Mouse (Mus musculus): ENCODE results near the gene Zfp385b.
"Not testable (repeated sequence)": the region's sequence is repeated elsewhere in the genome, so short reads cannot be mapped to it uniquely, and the experiment has no call there.

Zfp385b gene

DNA sequence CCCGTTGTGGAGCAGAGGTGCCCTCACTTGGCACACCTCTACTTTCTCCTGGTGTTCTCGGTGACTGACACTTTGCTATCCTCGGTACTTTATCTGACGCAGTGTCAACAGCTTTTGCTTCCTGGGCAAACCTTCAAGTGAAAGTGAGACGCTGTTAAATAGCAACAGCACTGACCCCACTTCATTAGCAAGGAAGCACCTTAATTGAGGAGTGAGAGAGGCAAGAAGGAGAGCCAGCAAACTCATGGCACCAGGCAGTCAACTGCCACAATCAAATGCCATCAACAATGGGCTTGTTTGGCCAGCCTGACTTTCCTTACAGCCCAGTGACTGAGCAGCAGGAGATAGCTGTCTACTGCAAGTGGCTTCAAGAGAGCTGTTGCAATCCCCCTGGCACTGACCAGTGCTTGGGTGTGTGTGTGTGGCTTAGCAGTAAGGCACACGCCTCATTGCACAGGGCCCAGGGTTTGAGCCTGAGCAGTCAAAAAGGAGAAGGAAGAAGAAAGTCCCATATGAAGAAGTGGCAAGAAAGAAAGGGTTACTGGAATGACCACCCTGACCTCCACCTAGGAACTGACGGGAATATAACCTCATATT is 365.0 kb downstream of the Zfp385b start:
- DNase-seq: peak; percentile 32

DNA sequence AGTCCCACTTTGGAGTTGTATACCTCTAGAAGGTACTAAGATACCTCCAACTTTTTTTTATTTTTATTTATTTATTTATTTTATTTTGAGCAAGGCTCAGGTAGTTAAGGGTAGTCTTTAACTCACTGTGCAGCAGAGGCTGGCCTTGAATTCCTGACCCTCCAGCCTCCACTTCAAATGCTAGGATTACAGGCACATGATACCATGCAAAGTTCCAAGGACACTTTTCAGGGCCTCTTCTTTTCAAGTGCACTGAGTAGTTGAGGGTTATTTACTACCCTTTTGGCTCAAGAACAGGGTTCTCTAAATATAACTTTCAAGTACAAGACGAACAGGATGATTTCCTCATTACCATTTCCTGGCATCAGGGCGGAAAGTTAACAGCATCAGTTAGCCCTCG is 365.7 kb downstream of the Zfp385b start:
- peak; percentile 8 for DNase-seq

DNA sequence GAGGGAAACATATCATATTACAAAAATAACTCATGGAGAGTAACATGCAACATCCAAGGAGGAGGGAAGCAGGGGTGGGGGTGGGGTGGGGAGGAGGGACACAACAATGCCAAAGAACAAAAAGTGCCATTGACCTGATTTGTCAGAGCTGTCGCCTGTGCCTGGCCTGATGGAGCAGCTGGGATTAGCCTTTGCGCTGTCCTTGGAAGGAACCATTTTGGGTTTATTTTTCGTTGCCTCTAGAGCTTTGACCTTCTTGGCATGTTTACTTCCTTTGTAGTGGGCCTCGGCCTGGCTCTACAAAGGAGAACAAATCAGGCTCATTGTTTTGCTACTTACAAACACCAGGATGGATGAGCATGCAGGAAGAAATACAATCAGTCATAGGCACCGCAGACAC is 369.4 kb downstream of the Zfp385b start:
- not testable (repeated sequence) for DNase-seq

DNA sequence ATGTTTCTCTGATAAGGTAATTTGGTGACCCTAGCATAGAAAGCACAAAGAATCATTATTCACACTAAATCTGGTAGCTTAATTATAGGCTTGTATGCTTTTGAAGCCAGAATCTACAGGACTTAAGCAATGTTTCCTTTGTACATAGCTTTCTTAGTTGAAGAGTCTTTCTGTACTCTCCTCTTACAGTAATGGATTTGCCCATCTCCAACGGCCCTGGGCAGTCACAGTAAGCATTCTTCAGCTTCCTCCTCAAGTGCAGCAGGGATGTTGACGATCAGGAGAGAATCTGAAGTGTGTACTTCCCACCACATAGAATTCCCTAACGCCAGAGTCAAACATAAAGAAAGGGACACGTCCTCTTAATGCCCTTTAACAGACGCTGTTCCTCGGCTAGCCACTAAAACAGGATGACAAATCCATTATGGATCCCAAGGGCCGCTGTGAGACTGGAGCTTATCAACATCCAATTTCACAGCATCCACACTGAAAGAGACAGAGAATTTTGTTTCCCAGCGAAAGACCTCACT is 370.4 kb downstream of the Zfp385b start:
- no peak for DNase-seq

DNA sequence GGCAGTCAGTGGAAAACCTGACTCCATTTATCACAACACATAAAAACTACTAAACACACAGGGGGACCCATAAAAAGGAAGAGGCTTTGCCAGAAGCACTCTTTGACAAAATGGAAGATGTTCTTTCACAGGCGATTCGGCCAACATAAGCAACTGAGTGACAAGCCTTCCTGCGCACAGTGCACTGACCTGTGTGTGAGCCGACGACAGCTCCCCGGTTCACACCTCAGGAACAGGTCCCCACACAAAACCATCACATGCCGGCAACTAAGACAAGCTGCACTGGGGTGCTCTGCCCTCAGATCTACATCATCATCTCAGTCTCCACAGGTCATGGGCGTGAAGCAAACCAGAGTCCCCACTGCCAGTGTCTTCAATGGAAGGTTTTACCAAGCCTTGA is 375.2 kb downstream of the Zfp385b start:
- DNase-seq: no peak

DNA sequence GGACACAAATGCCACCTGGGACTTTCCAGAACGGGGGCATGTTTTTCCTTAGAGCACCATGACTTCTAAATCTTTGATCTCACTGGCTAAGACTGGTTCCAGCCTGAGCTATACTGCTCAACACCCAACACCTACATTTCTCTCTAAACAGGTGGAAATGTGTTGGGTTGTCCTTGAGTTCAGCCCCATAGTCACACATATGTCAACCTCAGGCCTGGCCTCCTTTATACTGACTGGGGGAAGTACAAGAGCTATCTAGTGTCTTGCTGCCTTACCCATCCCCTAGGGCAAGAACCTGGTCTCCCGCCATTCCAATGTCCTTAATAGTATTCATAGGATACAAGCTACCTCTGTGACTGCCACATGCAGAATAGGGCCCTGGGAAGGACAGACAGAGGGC is 378.8 kb downstream of the Zfp385b start:
- no peak for DNase-seq

DNA sequence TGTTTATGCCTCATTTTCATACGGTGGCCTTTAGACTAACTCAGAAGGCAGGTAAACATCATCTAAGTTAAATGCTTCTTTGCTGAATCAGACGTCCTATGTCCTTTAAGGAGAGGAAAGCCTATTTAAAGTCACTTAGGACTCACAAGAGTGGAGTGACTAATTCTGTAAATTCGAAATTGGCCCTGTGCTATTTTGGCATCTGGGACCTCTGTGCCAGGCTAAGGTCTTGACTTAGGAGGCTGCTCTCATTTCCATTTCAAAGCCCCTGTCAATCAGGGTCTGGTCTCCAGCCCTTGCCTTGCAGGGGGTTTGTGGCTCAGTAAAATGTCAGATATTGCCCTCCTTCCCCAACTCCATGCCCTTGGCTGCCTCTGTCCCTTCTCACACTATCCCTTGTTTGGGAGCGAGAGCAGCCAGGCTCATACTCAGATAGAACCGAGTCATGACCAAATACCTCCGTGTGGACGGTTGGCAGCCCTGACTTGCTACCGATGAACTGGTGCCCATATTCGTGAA is 383.1 kb downstream of the Zfp385b start:
- no peak for DNase-seq

DNA sequence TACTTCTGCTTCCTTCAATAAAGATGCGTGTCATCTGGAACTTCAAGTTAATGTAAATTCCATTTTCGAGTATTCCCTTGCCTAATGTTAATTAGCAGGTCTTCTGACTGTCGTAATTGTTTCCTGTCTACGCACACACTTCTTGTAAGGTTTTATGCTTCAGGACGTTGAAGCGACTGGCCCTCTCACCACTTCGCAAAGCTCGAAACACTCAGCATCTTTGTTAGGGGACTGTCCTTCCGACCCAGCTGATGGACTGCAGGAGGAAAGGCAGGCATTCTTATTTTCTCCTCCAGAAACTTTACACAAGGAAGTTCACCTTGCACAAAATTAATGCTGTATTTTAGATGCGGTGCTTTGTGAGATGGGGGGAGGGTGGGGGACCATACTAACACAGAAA is 400.0 kb downstream of the Zfp385b start:
- DNase-seq: no peak

DNA sequence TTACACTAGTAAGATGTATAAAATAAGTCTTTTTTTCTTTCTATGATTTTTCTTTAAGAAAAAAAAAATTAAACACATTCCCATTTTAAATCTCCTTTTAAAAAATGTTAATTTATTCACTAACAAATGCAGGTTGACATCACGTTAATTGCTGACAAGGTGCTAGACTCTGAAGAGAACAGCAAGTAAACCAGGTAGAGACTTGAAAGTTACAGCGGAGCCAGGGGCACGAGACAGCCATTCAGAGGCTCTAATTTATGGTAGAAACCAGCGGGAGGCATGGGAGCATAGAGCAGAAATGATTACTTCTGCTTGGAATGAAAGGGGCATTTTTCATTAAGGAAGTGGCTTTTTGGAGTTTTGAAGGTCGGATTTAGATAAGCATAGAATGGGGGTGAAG is 401.4 kb downstream of the Zfp385b start:
- DNase-seq: no peak

DNA sequence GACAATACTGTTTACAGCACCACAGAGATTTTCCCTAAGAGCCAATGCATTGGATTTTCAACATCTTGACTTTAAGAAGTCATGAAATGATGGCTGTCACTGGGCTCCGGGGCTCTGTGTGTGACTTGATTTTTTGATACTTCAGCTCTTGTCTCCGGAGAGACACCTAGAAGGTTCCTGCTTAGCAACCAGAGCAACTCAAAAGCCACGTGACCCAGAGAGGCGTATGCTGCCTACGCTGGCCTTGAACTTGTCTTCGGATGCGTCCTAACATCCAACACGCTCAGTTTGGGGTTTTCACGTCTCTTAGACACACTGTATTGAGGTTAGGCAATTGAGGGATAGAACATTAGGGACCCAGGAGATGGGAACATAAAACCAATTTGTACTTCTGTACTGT is 407.3 kb downstream of the Zfp385b start:
- no peak for DNase-seq

DNA sequence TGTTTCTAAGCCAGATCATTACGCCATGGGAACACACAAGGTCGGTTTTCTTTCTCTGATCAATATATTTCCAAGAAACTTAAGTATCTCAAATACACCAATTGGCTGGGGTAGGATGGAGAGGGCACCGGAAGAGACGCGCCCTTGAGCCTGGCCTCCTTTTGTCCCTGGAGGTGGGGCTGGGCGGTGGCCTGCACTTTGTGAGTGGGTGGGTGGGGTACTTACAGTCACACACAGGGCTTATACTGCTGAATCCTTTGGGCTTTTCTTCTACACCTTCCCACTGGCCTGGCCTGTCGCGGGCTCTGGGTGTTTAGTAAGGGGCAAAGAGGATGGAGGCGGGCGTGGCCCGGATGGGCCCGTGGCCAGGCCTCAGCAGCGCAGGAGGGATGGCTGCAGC is 407.8 kb downstream of the Zfp385b start:
- DNase-seq: no peak

DNA sequence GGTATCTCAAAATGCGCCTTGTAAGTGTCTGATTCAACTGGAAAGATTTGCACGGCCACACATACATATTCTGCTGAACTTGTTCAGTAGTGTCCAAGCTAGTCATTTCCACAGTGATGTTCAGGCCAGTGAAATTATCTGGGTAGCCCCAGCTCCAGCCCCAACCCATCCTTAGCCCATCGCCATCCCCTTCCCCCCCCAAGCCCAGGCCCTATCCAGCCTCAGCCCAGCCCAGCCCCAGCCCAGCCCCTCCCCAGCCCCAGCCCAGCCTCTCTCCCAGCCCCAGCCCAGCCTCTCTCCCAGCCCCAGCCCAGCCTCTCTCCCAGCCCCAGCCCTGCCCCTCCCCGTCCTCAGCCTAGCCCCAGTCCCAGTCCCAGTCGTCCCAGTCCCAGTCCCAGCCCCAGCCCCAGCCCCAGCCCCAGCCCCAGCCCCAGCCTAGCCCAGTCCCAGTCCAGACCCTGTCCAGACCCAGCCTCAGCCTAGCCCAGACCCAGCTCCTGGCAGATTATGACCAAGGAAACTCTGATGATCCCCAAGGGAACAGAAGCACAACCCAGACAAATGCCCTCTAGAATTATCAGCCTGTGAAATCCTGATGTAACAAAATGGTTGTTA is 409.8 kb downstream of the Zfp385b start:
- DNase-seq: no peak

DNA sequence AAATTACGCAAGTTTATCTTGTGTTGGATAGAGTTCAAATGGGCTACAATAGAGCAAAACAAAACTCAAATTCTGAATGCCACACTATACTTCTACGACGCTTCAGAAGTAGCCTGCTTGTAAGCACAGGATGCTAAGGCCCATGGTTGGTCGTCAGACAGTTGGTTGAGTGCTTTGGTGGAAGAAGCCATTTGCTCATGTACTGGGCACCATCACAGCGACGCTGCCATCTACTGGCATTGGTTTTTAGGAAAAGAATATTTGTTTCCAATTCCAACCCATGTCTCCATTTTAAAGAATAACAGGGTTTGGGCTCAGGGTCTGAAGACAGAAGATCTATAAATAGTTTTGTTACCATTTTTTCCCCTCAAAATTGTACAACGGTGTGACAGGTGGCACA is 410.5 kb downstream of the Zfp385b start:
- DNase-seq: no peak

DNA sequence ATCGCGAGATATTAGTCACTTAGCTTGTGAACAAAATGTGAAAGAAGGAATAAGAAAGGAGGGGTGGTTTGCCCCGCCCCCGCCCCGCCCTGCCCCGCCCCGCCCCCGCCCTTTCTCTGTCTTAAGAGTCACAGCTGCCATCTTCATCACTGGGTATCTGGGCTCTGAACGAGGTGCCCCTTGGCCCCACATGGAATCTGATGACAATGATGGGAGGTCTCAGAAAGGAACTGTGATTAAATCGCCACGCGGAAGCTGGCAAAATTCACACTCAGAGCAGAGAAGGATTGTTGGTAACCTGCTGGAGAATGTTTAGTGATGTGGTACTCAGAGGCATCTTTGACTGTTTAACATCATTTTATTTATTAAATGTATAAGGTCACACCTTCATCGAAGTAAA is 417.1 kb downstream of the Zfp385b start:
- DNase-seq: no peak

DNA sequence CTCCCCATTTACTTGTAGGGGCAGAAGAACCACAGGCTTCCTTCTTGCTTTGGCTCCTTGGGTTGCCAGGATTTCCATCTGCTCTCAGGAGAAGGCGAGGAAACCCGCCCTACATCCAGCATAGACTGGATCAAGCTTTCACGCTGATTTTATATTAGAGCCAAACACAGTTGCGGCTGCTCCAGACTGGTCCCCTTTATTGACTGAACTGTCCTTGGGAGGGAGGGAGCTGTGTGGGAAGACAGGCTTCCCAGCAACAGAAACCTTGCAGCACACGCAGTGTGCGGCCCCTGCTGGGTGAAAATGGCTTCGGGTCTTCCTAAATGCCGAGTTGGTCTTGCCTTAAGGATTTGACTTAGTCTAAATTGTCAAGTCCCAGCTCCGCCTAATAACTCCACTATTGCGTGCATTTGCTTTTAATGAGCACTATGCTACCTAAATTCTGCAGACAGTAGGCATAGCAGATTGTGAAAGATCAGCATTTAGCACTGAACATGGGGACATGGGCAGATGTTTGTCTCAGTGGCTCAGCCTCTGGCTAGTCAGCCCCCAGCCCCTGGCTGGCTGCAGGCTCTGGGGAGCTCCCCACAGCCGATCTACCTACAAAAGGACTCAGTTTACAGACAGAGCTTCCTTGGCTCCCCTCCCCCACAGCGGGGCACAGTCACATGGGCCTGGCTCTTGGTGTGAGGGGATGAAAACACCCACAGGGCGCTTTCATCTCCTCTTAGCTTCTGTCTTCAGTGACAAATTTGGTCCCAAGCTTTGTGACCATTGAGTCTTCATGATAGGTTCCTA is 417.8 kb downstream of the Zfp385b start:
- no peak for DNase-seq

DNA sequence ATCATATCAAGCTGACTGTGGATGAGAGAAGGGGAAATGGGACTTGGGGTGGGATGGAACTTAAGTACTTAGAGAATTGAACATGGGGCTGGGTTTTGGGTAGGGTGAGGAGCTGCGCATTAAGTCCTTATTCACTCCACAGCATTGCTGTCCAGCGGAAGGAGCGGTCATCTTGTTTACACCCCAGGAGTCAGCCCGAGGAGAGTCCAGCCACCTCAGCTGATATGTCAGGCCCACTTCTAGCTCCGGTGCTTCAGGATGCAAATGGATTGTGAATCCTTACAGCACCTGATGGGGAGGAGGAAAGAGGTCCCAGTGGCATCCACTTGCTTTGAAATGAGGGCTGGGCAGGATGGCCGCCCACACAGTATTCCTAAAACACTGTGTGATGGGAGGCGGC is 425.6 kb downstream of the Zfp385b start:
- no peak for DNase-seq

DNA sequence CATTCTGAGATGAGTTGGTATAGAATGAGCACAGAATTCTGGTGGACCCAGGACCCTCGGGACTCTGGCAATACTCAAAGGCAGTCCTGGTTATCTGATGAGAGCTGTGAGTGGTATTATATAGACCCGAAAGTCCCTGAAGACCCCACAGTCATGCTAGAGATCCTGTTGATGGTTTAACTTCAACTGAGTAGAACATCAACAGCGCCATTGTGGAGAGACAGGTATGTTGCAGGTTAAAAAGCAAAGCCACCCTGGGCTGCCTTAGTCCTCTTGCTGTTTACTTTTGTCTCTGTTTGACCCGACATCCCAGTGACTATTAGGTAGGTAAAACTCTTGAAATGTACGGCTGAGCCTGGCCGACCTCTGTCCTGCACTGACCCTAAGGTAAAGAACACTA is 431.3 kb downstream of the Zfp385b start:
- no peak for DNase-seq

DNA sequence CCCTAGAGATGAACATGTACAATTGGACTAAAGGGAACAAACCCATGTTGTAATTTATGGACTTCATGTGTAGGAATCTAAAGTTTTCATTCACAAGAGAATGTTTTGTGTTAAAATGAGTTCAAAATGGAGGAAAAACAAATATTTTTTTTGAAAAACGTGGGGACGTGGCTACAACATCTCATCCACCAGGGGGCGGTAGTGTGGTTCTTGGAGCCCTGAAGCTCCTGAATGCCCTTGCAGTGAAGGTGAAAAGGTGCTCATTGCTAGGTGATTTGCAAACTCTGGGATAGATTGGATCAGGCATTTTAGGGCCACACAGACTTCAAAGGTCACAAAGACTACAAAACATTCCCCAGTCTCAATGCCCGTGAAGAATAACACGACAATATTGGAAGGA is 432.9 kb downstream of the Zfp385b start:
- peak; percentile 75 for DNase-seq

DNA sequence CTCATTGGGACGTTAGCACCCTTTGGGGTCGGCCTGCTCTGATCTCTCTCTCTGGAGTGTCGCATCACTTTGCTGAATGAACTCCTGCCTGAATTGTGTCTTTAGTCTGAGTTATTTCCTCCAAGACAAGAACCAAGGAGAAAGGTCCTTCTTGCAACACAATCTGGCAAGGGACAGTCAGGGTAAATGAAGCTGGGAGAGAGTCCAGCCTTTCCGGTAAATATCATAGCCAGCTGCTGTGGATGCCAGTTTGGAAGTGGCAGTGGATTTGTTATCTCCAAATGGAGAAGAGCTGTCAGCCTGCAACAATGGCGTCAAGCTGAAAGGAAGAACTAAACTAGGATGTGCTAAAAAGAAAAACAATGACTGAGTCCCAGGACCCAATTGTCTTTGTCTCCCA is 436.7 kb downstream of the Zfp385b start:
- peak; percentile 5 for DNase-seq

DNA sequence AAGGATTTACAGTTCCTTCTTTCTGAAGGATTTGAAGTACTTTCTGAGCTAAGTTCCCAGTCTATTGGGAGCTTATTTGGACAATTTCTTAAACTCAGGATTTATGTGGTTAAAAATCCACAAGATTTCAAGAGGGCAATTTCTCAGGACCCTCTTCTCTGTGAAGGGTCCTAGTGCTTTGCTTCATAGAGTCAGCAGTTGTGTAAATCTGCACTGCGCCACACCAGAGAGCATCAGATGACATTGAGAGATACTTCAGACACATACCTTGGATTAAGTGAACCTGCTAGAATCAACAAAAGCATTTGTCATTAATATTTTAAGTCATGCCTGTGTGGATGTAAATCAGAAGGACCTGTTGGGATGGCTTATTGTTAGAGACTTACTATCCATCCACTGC is 439.5 kb downstream of the Zfp385b start:
- DNase-seq: no peak

DNA sequence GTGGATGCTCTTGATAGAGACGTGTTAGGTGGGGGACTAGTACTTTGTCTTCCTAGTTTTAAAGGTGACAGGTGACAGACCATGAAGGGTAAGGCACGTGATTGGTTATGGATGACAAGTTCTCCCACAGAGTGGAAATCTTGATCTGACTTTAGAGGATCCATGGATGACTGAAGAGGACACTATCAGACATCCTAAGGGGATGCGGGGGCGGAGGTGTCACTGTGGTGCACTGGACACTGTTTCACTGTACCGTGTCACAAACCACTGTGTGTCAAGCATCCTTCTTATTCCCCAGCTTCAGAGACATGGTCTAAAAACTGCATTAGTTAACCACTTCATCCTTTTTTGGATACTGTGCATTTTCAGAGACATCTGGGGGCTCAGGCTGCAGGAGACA is 440.1 kb downstream of the Zfp385b start:
- no peak for DNase-seq

DNA sequence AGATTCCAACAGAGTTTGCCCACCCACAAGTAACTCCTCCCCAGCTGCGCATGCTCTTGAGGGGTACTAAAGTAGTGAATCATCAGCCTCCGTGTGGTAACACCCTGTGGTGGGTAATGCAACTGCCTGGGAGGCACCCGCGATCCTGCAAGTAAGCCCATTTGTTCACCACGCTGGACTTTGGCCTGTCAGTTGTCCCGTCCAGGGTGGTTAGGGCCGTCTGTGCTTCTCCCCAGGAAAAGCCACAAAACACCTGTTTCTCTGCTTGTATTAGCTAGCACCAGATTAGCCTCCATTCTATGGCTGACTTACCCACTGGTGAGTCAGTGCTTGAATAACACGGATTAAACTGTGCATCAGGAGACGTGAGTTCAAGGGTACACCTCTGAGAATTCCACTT is 442.6 kb downstream of the Zfp385b start:
- no peak for DNase-seq

DNA sequence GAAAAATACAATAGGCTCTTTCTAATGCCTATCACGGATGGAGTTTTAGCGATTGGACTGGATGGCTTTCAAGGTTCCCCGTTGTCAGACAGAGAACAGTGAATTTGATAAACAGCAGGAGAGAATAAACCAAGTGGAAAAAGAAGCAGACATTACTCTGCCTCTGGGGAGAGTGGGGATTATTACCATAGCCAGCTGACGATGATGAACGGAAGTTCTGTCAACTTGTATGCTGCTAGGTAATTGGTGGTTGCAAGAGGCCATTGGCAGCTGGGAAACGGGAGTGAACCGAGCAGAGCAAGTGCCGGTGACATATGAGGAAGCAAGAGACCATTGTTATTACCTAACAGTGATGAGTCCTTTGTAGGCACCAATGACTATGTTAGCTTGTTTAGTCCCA is 444.3 kb downstream of the Zfp385b start:
- DNase-seq: no peak

DNA sequence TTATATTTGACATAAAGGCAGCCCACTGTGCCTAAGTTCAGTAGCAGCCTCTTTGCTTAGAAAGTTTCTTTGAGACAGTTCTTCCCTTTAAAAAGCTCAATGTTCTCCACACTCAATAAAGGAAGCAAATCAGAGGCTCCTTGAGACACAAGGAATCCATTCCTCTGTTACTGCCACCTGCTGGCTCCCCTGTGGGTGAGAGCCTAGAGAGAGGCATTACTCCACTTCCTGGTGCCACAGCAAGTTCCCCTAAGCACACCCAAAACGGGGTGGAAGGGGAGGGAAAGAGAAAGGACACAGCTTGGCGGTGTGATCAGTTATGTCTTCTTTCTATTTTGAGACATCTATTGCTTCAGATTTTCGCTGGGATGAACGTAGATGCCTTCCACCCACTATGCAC is 450.3 kb downstream of the Zfp385b start:
- peak; percentile 14 for DNase-seq
